Mouse (Mus musculus): ENCODE measurements at regions not wholly inside any gene's neighbourhood (a gene's known extent, or its start where the extent isn't known, plus 50 kb on each side); places are given as distances from the start of the nearest gene placed in this dataset.
A peak's percentile ranks its signal among the peaks of the same experiment; 100 is the strongest.

DNA sequence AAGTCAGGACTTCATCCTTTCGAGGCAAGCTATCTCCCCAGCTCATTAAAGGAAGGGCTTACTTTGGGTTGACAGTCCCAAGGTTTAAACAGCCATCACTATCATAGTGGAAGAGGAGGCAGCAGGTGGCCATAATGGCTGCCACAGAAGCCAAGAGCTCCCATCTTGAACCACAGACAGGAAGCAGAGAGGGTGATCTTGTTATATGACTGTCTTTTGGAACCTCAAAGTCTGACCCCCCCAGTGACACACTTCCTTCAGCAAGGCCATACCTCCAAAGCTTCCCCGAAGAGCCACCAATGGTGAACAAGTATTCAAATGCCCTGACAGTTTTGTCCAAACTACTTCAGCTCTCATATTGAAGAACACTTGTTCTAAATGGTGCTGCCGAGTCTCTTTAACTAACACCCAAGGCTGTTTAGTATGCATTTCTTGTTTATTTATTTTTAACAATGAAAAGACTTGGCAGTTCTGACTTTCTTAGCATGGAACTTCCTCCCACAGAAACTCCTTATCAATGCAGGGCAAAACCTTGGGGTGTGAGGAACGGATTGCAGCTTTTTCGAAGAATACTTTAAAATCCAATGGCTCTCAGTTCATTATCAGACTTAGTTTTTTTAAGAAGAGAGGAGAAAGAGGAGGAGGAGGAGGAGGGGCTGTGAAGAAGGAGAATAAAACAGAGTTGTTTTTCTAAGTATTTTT is 79.8 kb upstream of the Tnik start:
- no peak for DNase-seq (ENCODE audit: extremely low spot score, low spot score)
- Histone ChIP-seq H3K4me1 (peaks cover 25% of the 10 kb centered on the region), H3K36me3 (replicated peaks) (no peaks in the 10 kb centered on the region), H3K27me3 (ENCODE audit: poor library complexity, severe bottlenecking) (no peaks in the 10 kb centered on the region), H3K27ac (no peak overlapping the region), H3K9me3 (no peaks in the 10 kb centered on the region), H3K4me3 (no peak overlapping the region)
- WGBS, result 84% methylated on average over 5 of the region's 5 CpGs

DNA sequence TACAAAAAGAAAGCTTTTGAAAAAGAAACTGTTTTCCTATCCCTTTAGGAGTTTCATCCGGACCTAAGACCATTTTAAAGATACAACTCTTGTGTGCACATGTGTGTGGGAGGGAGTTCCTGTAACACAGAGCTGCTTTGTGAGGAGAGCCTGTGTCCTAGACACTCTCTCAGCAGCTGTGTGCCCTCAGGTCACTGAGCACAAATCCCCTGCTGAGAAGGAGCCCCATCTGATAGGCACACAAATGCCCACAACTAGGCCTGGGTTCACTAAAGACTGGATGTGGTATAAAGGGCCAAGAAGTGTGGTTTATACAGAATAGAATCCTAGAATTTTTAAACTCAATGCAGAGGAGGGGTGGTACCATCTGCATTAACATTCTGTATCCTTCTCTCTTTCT is 77.5 kb upstream of the Tnik start:
- peak; percentile 25 for DNase-seq (ENCODE audit: extremely low spot score, low spot score)
- Histone ChIP-seq H3K9me3 (no peaks in the 10 kb centered on the region), H3K27ac (peak overlapping the region; percentile 71), H3K4me3 (no peak overlapping the region), H3K36me3 (replicated peaks) (no peaks in the 10 kb centered on the region), H3K4me1 (peaks cover 25% of the 10 kb centered on the region), H3K27me3 (ENCODE audit: poor library complexity, severe bottlenecking) (no peaks in the 10 kb centered on the region)
- 26% methylated on average over 1 of the region's 1 CpGs for WGBS

DNA sequence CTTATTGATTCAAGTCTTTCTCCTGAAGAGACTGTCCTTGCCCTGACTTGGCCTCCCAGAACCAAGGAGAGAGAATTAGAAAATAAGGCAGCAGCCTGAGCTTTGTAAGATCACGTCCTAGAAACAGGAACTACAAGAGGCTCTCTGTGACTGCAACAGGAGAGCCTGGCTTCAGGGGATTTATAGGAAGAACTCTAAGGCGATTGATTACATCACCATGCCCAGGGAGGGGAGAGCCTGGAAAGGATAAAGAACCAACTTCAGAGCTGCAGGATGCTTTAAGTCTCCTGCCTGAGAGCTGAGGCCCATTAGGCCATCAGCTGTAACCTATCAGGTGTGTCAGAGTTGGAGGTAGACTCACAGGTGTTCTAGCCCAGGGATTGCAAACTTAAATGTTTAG is 77.1 kb upstream of the Tnik start:
- H3K27ac ChIP-seq, result peak overlapping the region; percentile 71
- no peak overlapping the region for H3K4me3 ChIP-seq

DNA sequence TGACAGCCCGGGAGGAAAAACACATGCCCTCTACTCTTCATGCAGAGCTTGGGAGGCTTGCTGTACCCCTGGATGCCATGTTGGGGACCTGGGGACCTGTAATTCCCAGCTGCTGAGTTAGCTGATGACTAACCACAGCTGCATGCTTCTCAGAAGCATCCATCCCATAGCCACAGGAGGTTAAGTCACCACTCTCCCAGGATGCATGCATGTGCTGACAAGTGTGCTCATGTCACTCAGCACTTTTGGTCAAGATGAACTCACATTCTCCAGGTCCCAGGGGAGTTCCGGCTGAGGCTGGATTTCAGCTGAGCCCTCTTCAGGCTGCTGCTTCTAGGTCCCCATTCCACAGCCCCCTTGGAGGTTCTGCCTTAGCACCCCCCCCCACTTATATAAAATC is 73.6 kb upstream of the Tnik start:
- 91% methylated on average over 2 of the region's 2 CpGs for WGBS
- peaks cover 19% of the 10 kb centered on the region for H3K4me1 ChIP-seq

More for the DNA sequence above, 77.1 kb upstream of the Tnik start:
- Histone ChIP-seq H3K36me3 (replicated peaks) (no peaks in the 10 kb centered on the region), H3K4me1 (peaks cover 25% of the 10 kb centered on the region), H3K9me3 (no peaks in the 10 kb centered on the region), H3K27me3 (ENCODE audit: poor library complexity, severe bottlenecking) (no peaks in the 10 kb centered on the region)
- 19% methylated on average over 2 of the region's 2 CpGs for WGBS
- DNase-seq (ENCODE audit: extremely low spot score, low spot score), result no peak

DNA sequence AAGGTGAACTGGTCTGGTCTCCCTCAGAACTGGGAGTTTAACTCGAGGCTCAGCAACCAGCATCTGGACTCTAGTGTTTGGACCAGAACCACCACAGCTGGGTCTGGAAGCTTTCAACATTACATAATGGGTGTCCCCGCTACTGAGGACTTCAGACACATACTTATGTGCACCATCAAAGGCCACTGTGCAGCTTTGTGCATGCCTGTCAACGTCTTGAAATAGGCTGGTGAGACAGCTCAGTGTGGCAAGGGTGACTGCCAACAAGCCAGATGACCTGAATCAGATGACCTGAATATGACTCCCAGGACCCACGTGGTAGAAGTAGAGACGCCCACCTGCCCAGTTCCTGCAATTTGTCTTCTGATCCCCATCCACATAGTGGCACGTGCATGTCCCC is 72.8 kb upstream of the Tnik start:
- Histone ChIP-seq H3K27me3 (ENCODE audit: poor library complexity, severe bottlenecking) (no peaks in the 10 kb centered on the region), H3K4me1 (peaks cover 13% of the 10 kb centered on the region), H3K4me3 (no peak overlapping the region), H3K9me3 (no peaks in the 10 kb centered on the region), H3K27ac (no peak overlapping the region), H3K36me3 (replicated peaks) (no peaks in the 10 kb centered on the region)
- 86% methylated on average over 6 of the region's 6 CpGs for WGBS
- no peak for DNase-seq (ENCODE audit: extremely low spot score, low spot score)

More for the DNA sequence above, 73.6 kb upstream of the Tnik start:
- H3K27ac ChIP-seq, result no peak overlapping the region
- H3K4me3 ChIP-seq, result no peak overlapping the region
- H3K9me3 ChIP-seq, result no peaks in the 10 kb centered on the region
- no peaks in the 10 kb centered on the region for H3K27me3 ChIP-seq (ENCODE audit: poor library complexity, severe bottlenecking)
- H3K36me3 ChIP-seq (replicated peaks), result no peaks in the 10 kb centered on the region
- DNase-seq (ENCODE audit: extremely low spot score, low spot score), result no peak

DNA sequence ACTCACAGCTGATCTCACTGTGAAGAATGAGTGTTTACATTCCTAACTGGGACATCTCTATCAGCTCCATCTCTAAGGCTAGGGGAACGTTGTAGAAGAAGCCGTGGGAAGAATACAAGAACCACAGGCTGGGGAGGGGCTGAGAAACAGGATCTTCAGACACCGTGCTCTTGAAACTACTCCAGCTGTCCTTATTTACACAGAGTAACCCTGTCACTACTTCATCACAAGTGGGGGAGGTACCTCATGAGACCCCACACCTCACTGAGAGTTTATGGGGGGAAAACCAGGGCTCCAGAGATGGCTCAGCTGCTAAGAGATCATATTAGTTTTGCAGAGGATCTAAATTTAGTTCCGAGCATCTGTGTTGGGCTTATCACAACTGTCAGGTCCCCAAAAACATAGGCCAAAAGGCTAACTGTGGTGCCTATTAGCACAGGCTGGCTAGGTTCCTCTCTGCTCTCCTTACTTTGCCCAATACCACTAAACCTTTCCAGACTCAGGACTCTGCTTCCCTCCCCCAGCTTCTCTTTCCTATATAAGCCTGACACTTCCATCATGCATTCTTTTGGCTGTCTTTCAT is 68.5 kb upstream of the Tnik start:
- Histone ChIP-seq H3K27me3 (ENCODE audit: poor library complexity, severe bottlenecking) (no peaks in the 10 kb centered on the region), H3K27ac (no peak overlapping the region), H3K9me3 (peaks cover 4% of the 10 kb centered on the region; the same call in 1 of the 2 replicates), H3K4me3 (no peak overlapping the region), H3K36me3 (replicated peaks) (no peaks in the 10 kb centered on the region), H3K4me1 (no peaks in the 10 kb centered on the region)
- no peak for DNase-seq (ENCODE audit: extremely low spot score, low spot score)
- WGBS, result 86% methylated on average over 4 of the region's 4 CpGs

DNA sequence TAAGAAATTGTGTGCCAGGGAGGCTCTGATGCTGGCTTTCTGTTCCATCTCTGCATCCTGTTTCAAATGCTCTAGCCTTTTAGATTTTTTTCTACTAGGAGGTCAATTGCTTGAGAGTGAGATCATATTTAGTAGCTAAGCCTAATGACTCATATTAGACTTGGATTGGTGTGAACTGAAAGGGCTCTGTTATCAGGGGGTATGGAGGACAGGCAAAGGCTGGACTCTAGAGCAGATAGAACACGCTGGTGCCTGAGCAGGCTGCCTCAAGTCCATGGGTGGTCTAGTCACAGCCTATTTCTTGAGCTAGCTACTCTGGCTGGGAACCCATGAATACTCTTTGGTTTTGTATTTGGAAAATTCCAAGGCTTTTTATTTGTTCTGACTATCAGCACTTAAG is 66.2 kb upstream of the Tnik start:
- DNase-seq (ENCODE audit: extremely low spot score, low spot score), result no peak
- WGBS, result 92% methylated on average over 1 of the region's 1 CpGs
- Histone ChIP-seq H3K4me1 (no peaks in the 10 kb centered on the region), H3K36me3 (replicated peaks) (no peaks in the 10 kb centered on the region), H3K9me3 (peaks cover 4% of the 10 kb centered on the region; the same call in 1 of the 2 replicates), H3K4me3 (no peak overlapping the region), H3K27me3 (ENCODE audit: poor library complexity, severe bottlenecking) (no peaks in the 10 kb centered on the region), H3K27ac (no peak overlapping the region)

DNA sequence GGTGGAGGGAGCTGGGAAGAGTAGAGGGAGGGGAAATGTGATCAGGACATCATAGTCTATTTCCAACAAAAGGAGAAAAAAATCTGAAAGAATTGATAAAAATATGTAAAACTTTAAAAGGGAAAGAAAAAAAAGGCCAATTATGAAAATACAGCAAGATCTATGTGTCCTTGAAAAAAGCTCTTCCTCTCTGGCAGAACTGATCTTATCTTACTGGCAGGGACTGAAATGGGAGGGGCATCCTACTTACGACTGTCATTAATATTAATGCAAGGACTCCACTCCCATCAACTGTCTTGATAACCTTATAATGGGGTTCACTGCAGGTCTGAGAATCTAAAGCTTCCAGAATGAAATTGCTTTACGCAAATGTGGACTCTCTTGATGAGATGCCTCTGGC is 53.7 kb upstream of the Tnik start:
- Histone ChIP-seq H3K27me3 (ENCODE audit: poor library complexity, severe bottlenecking) (no peaks in the 10 kb centered on the region), H3K4me1 (no peaks in the 10 kb centered on the region), H3K4me3 (no peak overlapping the region), H3K27ac (no peak overlapping the region), H3K9me3 (no peaks in the 10 kb centered on the region), H3K36me3 (replicated peaks) (no peaks in the 10 kb centered on the region)
- DNase-seq (ENCODE audit: extremely low spot score, low spot score), result no peak
- 97% methylated on average over 2 of the region's 2 CpGs for WGBS

DNA sequence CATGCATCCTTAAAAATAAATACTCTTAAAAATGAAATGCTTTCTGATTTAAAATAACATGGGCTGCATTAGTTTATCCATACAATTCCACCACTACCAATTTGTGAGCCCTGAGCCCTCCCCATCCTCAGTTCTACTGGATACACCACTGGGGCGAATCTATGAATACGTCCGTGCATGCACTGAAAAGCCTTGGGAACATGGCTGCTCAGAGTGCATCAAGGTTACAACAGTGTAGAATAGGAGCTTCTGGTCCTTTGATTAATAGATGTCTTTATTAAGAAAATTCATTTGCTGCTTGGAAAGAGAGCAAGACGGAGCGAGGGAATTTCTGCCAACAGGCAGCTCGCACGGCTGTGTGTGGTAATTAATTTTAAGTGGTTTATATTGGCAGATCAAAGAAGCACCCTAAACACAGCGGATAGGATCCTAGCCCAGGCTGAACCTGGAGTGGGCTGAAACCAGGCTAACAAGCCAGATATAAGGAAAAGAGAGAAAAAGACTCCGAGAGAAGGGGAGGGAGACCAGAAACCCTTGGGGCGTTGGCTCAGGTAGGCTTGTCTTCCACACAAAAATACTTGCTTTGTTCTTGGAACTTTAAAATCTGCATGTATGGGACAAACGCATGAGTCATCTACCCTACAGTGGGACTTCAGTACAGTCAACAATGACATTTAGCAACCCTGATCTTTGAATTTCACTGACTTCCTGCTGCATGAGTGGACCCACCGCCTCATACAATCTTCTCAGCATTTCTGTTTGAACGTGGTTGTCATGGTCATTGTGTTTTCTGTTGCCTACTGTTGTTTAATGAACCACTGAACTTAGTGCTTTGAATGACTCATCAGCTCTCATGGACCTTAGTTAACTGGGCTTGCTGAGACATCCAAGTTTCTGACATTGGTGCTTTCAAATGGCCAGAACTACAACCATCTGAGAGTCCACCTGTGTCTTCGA is 51.9 kb upstream of the Tnik start:
- no peak for DNase-seq (ENCODE audit: extremely low spot score, low spot score)
- Histone ChIP-seq H3K4me3 (no peak overlapping the region), H3K9me3 (no peaks in the 10 kb centered on the region), H3K36me3 (replicated peaks) (no peaks in the 10 kb centered on the region), H3K27ac (no peak overlapping the region), H3K4me1 (no peaks in the 10 kb centered on the region), H3K27me3 (ENCODE audit: poor library complexity, severe bottlenecking) (no peaks in the 10 kb centered on the region)
- WGBS, result 93% methylated on average over 14 of the region's 14 CpGs
